Mouse (Mus musculus) hindbrain, embryonic 10.5 days (tissue): ENCODE data around the gene Lhfpl3. TPM values are rescaled to one million over a fixed set of nuclear protein-coding genes. Genes with fewer than 3 reads are reported as not detected.

Experiments used
- DNase-seq: peaks from one replicate; pipeline ENCODE4 v3.0.0-alpha.2; 2017; ENCODE audit warnings: low spot score
- H3K27ac ChIP-seq: fragments of 300-500 bp; sonication (generic); 2 replicates; pipeline ENCODE4 v1.5.1; 2016; ENCODE audit warnings: mild to moderate bottlenecking, moderate library complexity
- H3K27me3 ChIP-seq: fragments of 300-500 bp; sonication (generic); 2 replicates; pipeline ENCODE4 v1.6.1; 2016; ENCODE audit warnings: mild to moderate bottlenecking; ENCODE audit not compliant: poor library complexity, insufficient read depth, severe bottlenecking
- H3K36me3 ChIP-seq: fragments of 300-500 bp; sonication (generic); 2 replicates; pipeline ENCODE4 v1.6.1; 2016; ENCODE audit warnings: mild to moderate bottlenecking, moderate library complexity
- H3K4me1 ChIP-seq: fragments of 300-500 bp; sonication (generic); replicated peaks from 2 replicates; pipeline ENCODE4 v1.6.1; 2016; ENCODE audit warnings: mild to moderate bottlenecking
- H3K4me3 ChIP-seq: fragments of 300-500 bp; sonication (generic); 2 replicates; pipeline ENCODE4 v1.5.1; 2016; ENCODE audit warnings: mild to moderate bottlenecking, moderate library complexity
- H3K9me3 ChIP-seq: fragments of 300-500 bp; sonication (generic); 2 replicates; pipeline ENCODE4 v1.6.1; 2016; ENCODE audit warnings: mild to moderate bottlenecking, moderate library complexity
- WGBS: fragments of 180-500 bp; shearing (Covaris S2); methylation state at CpG from one replicate; pipeline ENCODE4 v1.1.7; 2016; 5-methylcytosine and 5-hydroxymethylcytosine counted together
- polyA plus RNA-seq: library from polyadenylated mRNA; unstranded; fragments of >200 nt; fragmentation: Nextera tagmentation; extraction: Ambion mirVana; gene quantifications from 2 replicates; pipeline ENCODE4 v1.2.1, GENCODE M21; 2016

The Lhfpl3 gene
- polyA plus RNA-seq, 1 experiment from 2014 or later, result 0.35 TPM

- H3K4me3 ChIP-seq, result no peak overlapping the region
- WGBS, result 96% methylated on average over 2 of the region's 2 CpGs
- no peaks in the 10 kb centered on the region for H3K9me3 ChIP-seq
- no peak for DNase-seq
- H3K36me3 ChIP-seq, result no peaks in the 10 kb centered on the region
- H3K27me3 ChIP-seq, result no peaks in the 10 kb centered on the region
- H3K27ac ChIP-seq, result no peak overlapping the region
- H3K4me1 ChIP-seq, result no peaks in the 10 kb centered on the region
These were observed 240.9 kb downstream of the Lhfpl3 start for GRCm38 (mm10) chr5:22986771-22987170.

DNA sequence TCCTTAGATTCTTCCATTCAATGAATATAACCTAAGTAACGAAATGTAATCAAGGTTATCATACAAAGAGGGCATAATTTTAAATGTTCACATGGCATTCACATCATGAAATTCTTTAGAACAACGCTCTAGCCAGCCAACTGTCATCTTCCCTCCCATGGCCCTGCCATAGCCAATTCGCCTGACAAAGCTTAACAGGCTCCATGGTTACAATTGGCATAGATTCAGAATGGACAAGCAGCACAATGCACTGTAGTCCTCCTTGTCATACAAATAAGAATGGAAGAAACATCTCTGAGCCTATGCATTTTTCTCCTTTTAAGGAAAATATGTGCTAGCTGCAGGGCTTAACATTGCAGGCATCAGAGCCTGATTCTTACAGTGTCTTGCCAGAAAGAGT, 254.0 kb downstream of the Lhfpl3 start:
- no peak for DNase-seq

GRCm38 (mm10) chr5:23003123-23003797, 257.4 kb downstream of the Lhfpl3 start:
- Histone ChIP-seq H3K36me3 (no peaks in the 10 kb centered on the region), H3K4me1 (no peaks in the 10 kb centered on the region), H3K27ac (no peak overlapping the region), H3K27me3 (no peaks in the 10 kb centered on the region), H3K9me3 (no peaks in the 10 kb centered on the region), H3K4me3 (no peak overlapping the region)
- 86% methylated on average over 2 of the region's 2 CpGs for WGBS
- no peak for DNase-seq

More for the DNA sequence above, 254.0 kb downstream of the Lhfpl3 start:
- H3K36me3 ChIP-seq, result no peaks in the 10 kb centered on the region
- H3K4me1 ChIP-seq, result no peaks in the 10 kb centered on the region
- no peak overlapping the region for H3K27ac ChIP-seq
- no peak overlapping the region for H3K4me3 ChIP-seq
- 74% methylated on average over 3 of the region's 3 CpGs for WGBS
- no peaks in the 10 kb centered on the region for H3K9me3 ChIP-seq
- H3K27me3 ChIP-seq, result no peaks in the 10 kb centered on the region

DNA sequence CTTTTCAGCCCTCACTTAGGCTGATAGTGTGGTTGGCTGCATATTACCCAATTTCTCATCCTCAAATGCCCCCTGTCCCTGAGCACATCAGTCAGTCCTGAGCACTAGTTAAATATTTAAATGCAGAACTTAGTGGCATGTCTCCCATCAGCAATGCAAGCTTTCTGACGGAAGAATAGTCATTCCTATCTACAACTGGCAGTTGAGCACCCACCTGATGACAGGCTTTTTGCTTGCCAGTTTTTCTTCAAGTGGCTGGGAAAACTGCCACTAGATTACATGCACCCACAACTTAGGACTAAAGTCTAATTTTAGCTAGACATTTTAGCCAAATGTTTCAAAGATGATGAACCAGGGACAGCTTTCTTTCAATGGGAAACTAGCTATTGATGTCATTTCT, 260.3 kb downstream of the Lhfpl3 start:
- Histone ChIP-seq H3K36me3 (no peaks in the 10 kb centered on the region), H3K27me3 (no peaks in the 10 kb centered on the region), H3K9me3 (no peaks in the 10 kb centered on the region), H3K4me1 (no peaks in the 10 kb centered on the region), H3K27ac (no peak overlapping the region), H3K4me3 (no peak overlapping the region)
- DNase-seq, result no peak
- 85% methylated on average over 1 of the region's 1 CpGs for WGBS

- Histone ChIP-seq H3K36me3 (no peaks in the 10 kb centered on the region), H3K27ac (no peak overlapping the region), H3K27me3 (no peaks in the 10 kb centered on the region), H3K9me3 (no peaks in the 10 kb centered on the region), H3K4me1 (no peaks in the 10 kb centered on the region), H3K4me3 (no peak overlapping the region)
- 87% methylated on average over 1 of the region's 1 CpGs for WGBS
- no peak for DNase-seq
These were observed 264.6 kb downstream of the Lhfpl3 start for GRCm38 (mm10) chr5:23010460-23010859.

DNA sequence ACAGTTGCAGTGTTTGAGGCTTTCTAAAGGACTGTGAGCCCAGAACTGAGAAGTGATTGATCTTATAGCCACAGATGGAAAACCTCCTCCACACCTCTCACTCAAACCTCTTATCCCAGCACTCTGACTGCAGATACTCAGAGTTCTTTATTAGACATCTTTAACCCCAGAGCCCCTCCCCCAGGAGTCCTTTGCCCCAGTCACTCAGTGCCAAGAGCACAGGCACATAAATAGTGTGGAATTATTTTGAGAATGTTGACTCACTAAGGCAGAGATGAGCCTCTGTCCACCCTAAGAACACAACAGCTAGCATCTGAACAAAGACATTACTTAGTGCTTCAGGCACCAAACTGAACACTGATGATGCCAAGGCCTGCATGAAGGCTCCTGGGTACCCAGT, 268.1 kb downstream of the Lhfpl3 start:
- DNase-seq, result no peak
- Histone ChIP-seq H3K27ac (no peak overlapping the region), H3K36me3 (no peaks in the 10 kb centered on the region), H3K27me3 (no peaks in the 10 kb centered on the region), H3K4me3 (no peak overlapping the region), H3K9me3 (no peaks in the 10 kb centered on the region), H3K4me1 (no peaks in the 10 kb centered on the region)

- 75% methylated on average over 8 of the region's 8 CpGs for WGBS
These were observed 269.9 kb downstream of the Lhfpl3 start for GRCm38 (mm10) chr5:23015587-23016335.

DNA sequence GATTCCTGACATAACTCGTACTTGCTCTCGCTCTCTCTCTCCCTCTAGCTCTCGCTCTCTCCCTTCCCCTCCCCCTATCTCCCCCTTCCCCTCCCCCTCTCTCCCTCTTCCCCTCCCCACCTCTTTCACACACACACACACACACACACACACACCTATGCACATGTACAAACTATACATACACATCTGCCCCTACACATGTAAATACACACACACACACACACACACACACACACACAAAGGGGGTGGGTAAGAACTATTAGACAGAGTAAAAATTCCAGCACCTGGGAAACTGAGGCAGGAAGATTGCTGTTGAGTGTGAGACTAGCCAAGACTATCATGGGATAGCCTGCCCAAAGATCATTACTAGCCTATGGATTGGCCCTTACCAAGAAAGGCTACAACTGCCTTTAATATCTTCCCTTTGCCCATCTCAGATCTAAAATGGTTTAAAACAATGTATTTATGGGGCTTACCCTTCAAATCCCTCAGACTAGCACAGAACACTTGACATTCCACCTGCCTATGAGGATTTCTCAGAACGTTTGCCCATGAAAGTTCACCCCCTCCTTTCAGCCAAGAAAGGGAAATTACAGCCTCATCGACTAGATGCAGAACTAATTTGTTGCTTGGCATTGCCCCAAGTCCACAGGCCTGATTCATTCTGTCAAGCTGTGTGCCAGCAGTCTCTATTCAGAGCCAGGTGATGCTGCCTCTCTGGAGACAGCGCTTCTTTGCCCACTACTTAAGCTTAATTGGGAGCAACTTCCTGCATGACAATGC, 289.3 kb downstream of the Lhfpl3 start:
- Histone ChIP-seq H3K27me3 (no peaks in the 10 kb centered on the region), H3K27ac (no peak overlapping the region), H3K36me3 (no peaks in the 10 kb centered on the region), H3K4me1 (peaks cover 3% of the 10 kb centered on the region; the same call in 1 of the 2 replicates), H3K4me3 (no peak overlapping the region), H3K9me3 (no peaks in the 10 kb centered on the region)
- 77% methylated on average over 6 of the region's 6 CpGs for WGBS
- no peak for DNase-seq

More at GRCm38 (mm10) chr5:23015587-23016335, 269.9 kb downstream of the Lhfpl3 start:
- DNase-seq, result no peak
- no peaks in the 10 kb centered on the region for H3K9me3 ChIP-seq
- no peaks in the 10 kb centered on the region for H3K4me1 ChIP-seq
- H3K27me3 ChIP-seq, result no peaks in the 10 kb centered on the region
- H3K27ac ChIP-seq, result no peak overlapping the region
- H3K36me3 ChIP-seq, result no peaks in the 10 kb centered on the region
- no peak overlapping the region for H3K4me3 ChIP-seq

DNA sequence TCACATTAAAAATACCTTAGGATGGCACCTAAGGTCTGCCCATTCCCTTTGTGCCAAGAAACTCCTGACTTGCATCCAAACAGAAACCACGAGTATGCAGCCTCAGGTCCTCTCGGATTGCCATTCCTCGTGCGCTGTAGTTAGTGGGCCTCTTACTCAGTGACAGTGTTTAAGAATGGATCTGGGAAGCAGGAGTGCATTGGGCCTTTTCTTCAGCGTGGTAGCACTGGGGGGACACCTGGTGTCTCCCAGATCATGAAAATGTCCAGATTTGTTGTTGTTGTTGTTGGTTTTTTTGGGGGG, 289.8 kb downstream of the Lhfpl3 start:
- H3K36me3 ChIP-seq, result no peaks in the 10 kb centered on the region
- H3K4me3 ChIP-seq, result no peak overlapping the region
- peaks cover 3% of the 10 kb centered on the region; the same call in 1 of the 2 replicates for H3K4me1 ChIP-seq
- WGBS, result 84% methylated on average over 5 of the region's 5 CpGs
- H3K27me3 ChIP-seq, result no peaks in the 10 kb centered on the region
- H3K9me3 ChIP-seq, result no peaks in the 10 kb centered on the region
- no peak overlapping the region for H3K27ac ChIP-seq
- DNase-seq, result no peak

- Histone ChIP-seq H3K27me3 (no peaks in the 10 kb centered on the region), H3K4me1 (peaks cover 3% of the 10 kb centered on the region; the same call in 1 of the 2 replicates), H3K36me3 (no peaks in the 10 kb centered on the region), H3K27ac (no peak overlapping the region), H3K9me3 (no peaks in the 10 kb centered on the region), H3K4me3 (no peak overlapping the region)
- WGBS, result 87% methylated on average over 4 of the region's 4 CpGs
- no peak for DNase-seq
These were observed 294.6 kb downstream of the Lhfpl3 start for GRCm38 (mm10) chr5:23040429-23040828.

- Histone ChIP-seq H3K36me3 (no peaks in the 10 kb centered on the region), H3K9me3 (no peaks in the 10 kb centered on the region), H3K27ac (no peak overlapping the region), H3K4me1 (peaks cover 3% of the 10 kb centered on the region; the same call in 1 of the 2 replicates), H3K27me3 (no peaks in the 10 kb centered on the region), H3K4me3 (no peak overlapping the region)
- no peak for DNase-seq
- WGBS, result 91% methylated on average over 5 of the region's 5 CpGs
These were observed 297.0 kb downstream of the Lhfpl3 start for GRCm38 (mm10) chr5:23042862-23043261.

- Histone ChIP-seq H3K4me1 (no peaks in the 10 kb centered on the region), H3K27ac (no peak overlapping the region), H3K9me3 (no peaks in the 10 kb centered on the region), H3K36me3 (no peaks in the 10 kb centered on the region), H3K4me3 (no peak overlapping the region), H3K27me3 (no peaks in the 10 kb centered on the region)
- no peak for DNase-seq
- WGBS, result 75% methylated on average over 7 of the region's 7 CpGs
These were observed 303.3 kb downstream of the Lhfpl3 start for GRCm38 (mm10) chr5:23049083-23049663.

- Histone ChIP-seq H3K36me3 (no peaks in the 10 kb centered on the region), H3K27ac (no peak overlapping the region), H3K4me1 (no peaks in the 10 kb centered on the region), H3K4me3 (no peak overlapping the region), H3K27me3 (no peaks in the 10 kb centered on the region), H3K9me3 (no peaks in the 10 kb centered on the region)
- no peak for DNase-seq
- 84% methylated on average over 5 of the region's 5 CpGs for WGBS
These were observed 305.6 kb downstream of the Lhfpl3 start for GRCm38 (mm10) chr5:23051458-23051857.
